Mouse (Mus musculus) C2C12 (cell line): Measurements from ENCODE around the gene BC030870.

ENCODE experiments used
- CTCF ChIP-seq: IDR thresholded peaks from one replicate; pipeline ENCODE4 v1.5.1; 2011; ENCODE audit not compliant: control insufficient read depth, insufficient read depth, insufficient read length
- FOSL1 ChIP-seq: IDR thresholded peaks from one replicate; pipeline ENCODE4 v1.8.0; 2011; ENCODE audit warnings: mild to moderate bottlenecking, low read length; ENCODE audit not compliant: poor library complexity, insufficient read depth, severe bottlenecking
- MAX ChIP-seq: IDR thresholded peaks from one replicate; pipeline ENCODE4 v1.6.1; 2011; ENCODE audit warnings: mild to moderate bottlenecking, control low read depth
- USF1 ChIP-seq: IDR thresholded peaks from one replicate; pipeline ENCODE4 v1.6.1; 2011; ENCODE audit warnings: low read depth, mild to moderate bottlenecking, control low read depth, moderate library complexity

GRCm38 (mm10) chr8:65129199-65129788, at the start of gene BC030870:
- TF ChIP-seq CTCF (no peak), FOSL1 (no peak), USF1 (no peak), MAX (no peak)
